Mouse (Mus musculus) small intestine, adult 2 months (tissue): ENCODE measurements around the gene Gm13285. TPM values are rescaled to one million over a fixed set of nuclear protein-coding genes. Genes with fewer than 3 reads are reported as not detected.
"Not testable (repeated sequence)": the region's sequence is repeated elsewhere in the genome, so short reads cannot be mapped to it uniquely, and the experiment has no call there.

Experiments used
- H3K27ac ChIP-seq: fragments of 200-500 bp; 2 replicates; pipeline ENCODE4 v1.5.1; 2012; ENCODE audit warnings: low read depth, low read length, control low read depth, inconsistent platforms; ENCODE audit not compliant: insufficient read depth
- H3K27me3 ChIP-seq: fragments of 200-500 bp; 2 replicates; pipeline ENCODE4 v1.6.1; 2012; ENCODE audit warnings: mild to moderate bottlenecking, moderate library complexity, low read length, inconsistent platforms; ENCODE audit not compliant: control insufficient read depth, insufficient read depth
- H3K36me3 ChIP-seq: fragments of 200-500 bp; 2 replicates; pipeline ENCODE4 v1.6.1; 2012; ENCODE audit warnings: mild to moderate bottlenecking, low read length, control low read depth, inconsistent platforms; ENCODE audit not compliant: control insufficient read depth, insufficient read depth
- H3K4me1 ChIP-seq: fragments of 200-500 bp; 2 replicates; pipeline ENCODE4 v1.6.1; 2012; ENCODE audit warnings: low read length, inconsistent platforms, mixed read lengths; ENCODE audit not compliant: control insufficient read depth, insufficient read depth, insufficient read length
- H3K4me3 ChIP-seq: fragments of 200-500 bp; 2 replicates; pipeline ENCODE4 v1.5.1; 2012; ENCODE audit warnings: low read depth, mild to moderate bottlenecking, control low read depth, inconsistent platforms, low read length, moderate library complexity
- CTCF ChIP-seq: fragments of 200-500 bp; IDR thresholded peaks from 2 replicates; pipeline ENCODE4 v1.5.1; 2012; ENCODE audit warnings: low read depth, mild to moderate bottlenecking, control low read depth, inconsistent platforms, low read length, moderate library complexity, mixed read lengths; ENCODE audit not compliant: insufficient replicate concordance, insufficient read length; ENCODE audit errors: extremely low read depth
- POLR2A ChIP-seq: fragments of 200-500 bp; IDR thresholded peaks from 2 replicates; pipeline ENCODE4 v1.6.1; 2012; ENCODE audit warnings: low read depth, mild to moderate bottlenecking, control low read depth, inconsistent platforms, low read length, moderate library complexity
- WGBS: fragments of 180-500 bp; shearing (Covaris S2); methylation state at CpG from one replicate; pipeline ENCODE4 v1.1.7; 2018; 5-methylcytosine and 5-hydroxymethylcytosine counted together
- polyA plus RNA-seq: library from polyadenylated mRNA; depleted of rRNA; stranded (reverse); fragments of >200 nt; gene quantifications from 2 replicates; pipeline ENCODE4 v1.2.3, GENCODE M21; 2012

Gene Gm13285
- polyA plus RNA-seq, 1 experiment, result not detected

GRCm38 (mm10) chr4:88819659-88820058 is 20.2 kb downstream of the Gm13285 start, which contains the start of gene Ifna11:
Ifna11 (plus strand) TSS chr4:88819959.
- Histone ChIP-seq H3K36me3 (no peaks in the 10 kb centered on the region), H3K27me3 (no peaks in the 10 kb centered on the region; the same call in 1 of the 2 replicates), H3K4me3 (no peak within 1 kb of the TSS), H3K4me1 (no peaks in the 10 kb centered on the region), H3K27ac (no peak within 1 kb of the TSS)
- TF ChIP-seq CTCF, result no peak
- TF ChIP-seq POLR2A, result no peak
- 83% methylated on average over 1 of the region's 1 CpGs for WGBS

DNA sequence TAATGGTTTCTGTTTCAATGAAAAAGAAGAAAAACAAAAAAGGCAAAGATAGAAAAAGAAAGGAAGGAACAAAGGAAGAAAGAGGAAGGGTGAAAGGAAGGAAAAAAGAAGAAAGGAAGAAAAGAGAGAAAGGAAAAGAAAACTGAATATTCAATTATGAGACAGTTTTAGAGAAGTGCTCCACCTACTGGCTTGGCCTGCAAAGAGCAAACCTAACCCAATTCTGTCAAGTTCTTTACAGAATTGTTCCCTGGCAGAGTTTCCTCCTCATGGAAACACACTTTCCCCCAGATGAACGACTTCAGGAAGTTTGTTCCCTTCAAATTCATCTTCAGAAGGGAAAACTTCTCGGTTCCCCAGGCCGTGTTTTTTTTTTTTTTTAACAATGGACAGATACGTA is 23.5 kb downstream of the Gm13285 start:
- Histone ChIP-seq H3K4me1 (no peaks in the 10 kb centered on the region), H3K27ac (no peak overlapping the region), H3K27me3 (no peaks in the 10 kb centered on the region; the same call in 1 of the 2 replicates), H3K36me3 (no peaks in the 10 kb centered on the region), H3K4me3 (no peak overlapping the region)
- WGBS, result 27% methylated on average over 4 of the region's 4 CpGs
- TF ChIP-seq CTCF (no peak), POLR2A (no peak)

DNA sequence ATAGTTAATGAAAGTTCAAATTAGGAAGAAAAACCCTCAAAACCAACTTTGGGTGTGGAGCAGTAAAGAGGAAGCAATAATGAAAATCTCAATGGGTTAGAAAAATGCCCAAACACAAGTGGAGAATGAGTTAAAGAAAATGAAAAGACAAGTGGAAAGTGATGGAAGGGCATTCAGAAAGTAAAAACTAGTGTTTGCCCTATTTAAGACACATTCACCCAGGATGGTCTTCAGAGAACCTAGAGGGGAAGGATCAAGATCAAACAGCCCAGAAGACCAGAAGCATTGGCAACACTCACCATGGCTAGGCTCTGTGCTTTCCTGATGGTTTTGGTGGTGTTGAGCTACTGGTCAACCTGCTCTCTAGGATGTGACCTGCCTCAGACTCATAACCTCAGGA is 27.7 kb downstream of the Gm13285 start, which contains the start of gene Ifna6:
TSS of gene Ifna6 (plus strand) at position 301 of the 400 bp plus-strand sequence.
- H3K4me1 ChIP-seq, H3K27me3 ChIP-seq, H3K36me3 ChIP-seq, H3K4me3 ChIP-seq, H3K27ac ChIP-seq: not testable (repeated sequence)

DNA sequence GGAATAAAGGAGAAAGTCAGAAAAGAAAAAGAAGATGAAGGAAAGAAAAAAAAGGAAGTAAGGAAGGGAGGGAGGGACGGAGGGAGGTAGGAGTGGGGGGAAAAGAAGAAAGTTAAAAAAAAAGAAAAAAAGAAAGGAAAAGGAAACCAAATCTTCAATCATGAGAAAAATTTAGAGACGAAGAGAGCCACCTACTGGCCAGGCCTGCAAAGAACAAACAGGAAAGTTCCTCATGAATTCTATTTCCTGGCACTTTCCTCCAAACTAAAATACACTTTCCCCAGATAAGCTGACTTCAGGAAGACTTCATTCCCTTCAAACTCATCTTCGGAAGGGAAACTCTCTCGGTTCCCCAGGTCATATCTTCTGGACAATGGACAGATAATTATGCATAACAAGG is 31.1 kb downstream of the Gm13285 start:
- 22% methylated on average over 4 of the region's 4 CpGs for WGBS
- H3K27ac ChIP-seq, result no peak overlapping the region
- H3K36me3 ChIP-seq, result no peaks in the 10 kb centered on the region
- H3K4me1 ChIP-seq, result no peaks in the 10 kb centered on the region
- no peaks in the 10 kb centered on the region for H3K27me3 ChIP-seq
- no peak for TF ChIP-seq POLR2A
- TF ChIP-seq CTCF, result no peak
- no peak overlapping the region for H3K4me3 ChIP-seq

- not testable (repeated sequence) for H3K4me1 ChIP-seq, H3K4me3 ChIP-seq, H3K36me3 ChIP-seq, H3K27me3 ChIP-seq, H3K27ac ChIP-seq
- 71% methylated on average over 1 of the region's 1 CpGs for WGBS
Measured at GRCm38 (mm10) chr4:88835225-88835624, 35.8 kb downstream of the Gm13285 start, which contains the start of gene Ifna5. Ifna5 (plus strand) TSS chr4:88835525.

GRCm38 (mm10) chr4:88838828-88839227 is 39.4 kb downstream of the Gm13285 start:
- TF ChIP-seq POLR2A (no peak), CTCF (no peak)
- H3K36me3 ChIP-seq, result no peaks in the 10 kb centered on the region
- H3K4me1 ChIP-seq, result 0 out of 2 replicates have a peak, but pooled peaks cover 2% of the 10 kb centered on the region
- H3K4me3 ChIP-seq, result no peak overlapping the region
- WGBS, result 35% methylated on average over 3 of the region's 3 CpGs
- peaks cover 3% of the 10 kb centered on the region; the same call in 1 of the 2 replicates for H3K27me3 ChIP-seq
- no peak overlapping the region for H3K27ac ChIP-seq

GRCm38 (mm10) chr4:88840058-88840457 is 40.6 kb downstream of the Gm13285 start:
- Histone ChIP-seq H3K36me3 (no peaks in the 10 kb centered on the region), H3K27ac (no peak overlapping the region), H3K4me3 (no peak overlapping the region), H3K4me1 (0 out of 2 replicates have a peak, but pooled peaks cover 2% of the 10 kb centered on the region), H3K27me3 (peaks cover 3% of the 10 kb centered on the region; the same call in 1 of the 2 replicates)
- no peak for TF ChIP-seq CTCF
- no peak for TF ChIP-seq POLR2A
- WGBS, result 59% methylated on average over 3 of the region's 3 CpGs

DNA sequence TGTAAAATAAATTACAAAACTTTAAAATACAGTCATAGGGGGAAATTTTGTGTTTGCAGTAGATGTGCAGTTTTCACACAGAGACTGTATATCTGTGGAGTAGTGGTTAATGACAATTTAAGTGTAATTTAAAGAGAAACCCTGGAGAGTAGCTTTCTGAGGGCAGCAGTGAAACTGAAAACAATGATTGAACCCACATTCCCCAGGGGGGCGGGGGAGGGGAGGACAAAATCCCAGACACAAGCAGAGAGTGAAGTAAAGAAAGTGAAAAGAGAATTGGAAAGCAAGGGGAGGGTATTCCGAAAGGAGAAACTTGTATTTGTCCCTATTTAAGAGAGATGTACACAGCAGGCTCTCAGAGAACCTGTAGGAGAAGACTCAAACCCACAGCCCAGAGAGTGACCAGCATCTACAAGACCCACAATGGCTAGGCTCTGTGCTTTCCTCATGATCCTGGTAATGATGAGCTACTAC is 42.0 kb downstream of the Gm13285 start, which contains the start of gene Ifna4:
TSS of gene Ifna4 (plus strand) at position 424 of the 474 bp plus-strand sequence.
- H3K36me3 ChIP-seq, result no peaks in the 10 kb centered on the region
- TF ChIP-seq CTCF (no peak), POLR2A (no peak)
- H3K27me3 ChIP-seq, result peaks cover 3% of the 10 kb centered on the region; the same call in 1 of the 2 replicates
- 0 out of 2 replicates have a peak, but pooled peaks cover 2% of the 10 kb centered on the region for H3K4me1 ChIP-seq
- no peak within 1 kb of the TSS for H3K4me3 ChIP-seq
- 61% methylated on average over 2 of the region's 2 CpGs for WGBS
- no peak within 1 kb of the TSS for H3K27ac ChIP-seq
